In the genomic region with DNA sequence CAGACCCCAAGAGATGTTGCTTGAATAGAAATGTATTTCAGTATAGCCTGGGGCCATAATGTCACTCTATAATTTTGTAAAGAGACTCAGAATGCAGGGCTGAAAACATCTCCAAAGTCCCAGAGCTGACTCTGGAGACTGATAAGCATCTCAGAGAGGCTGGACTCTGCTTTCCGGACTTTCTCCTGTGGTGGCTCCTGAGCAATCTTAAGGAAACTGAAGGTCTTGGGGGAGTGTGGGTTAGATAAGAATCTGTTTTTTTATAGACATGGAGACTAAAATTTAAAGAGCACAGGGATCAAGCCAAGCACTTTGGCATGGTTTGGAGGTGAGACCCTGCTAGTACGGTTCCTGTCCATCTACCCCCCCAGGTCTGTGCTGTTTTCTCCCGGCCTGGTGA, we compare ENCODE assay signal across 16 mouse cellular contexts.
"Had no signal": no experiment of that assay in that cellular context is flagged by ENCODE, and none has a peak within 500 bp of the region (broad histone marks: within the 10 kb centered on the region; RNA-seq: fewer than 3 reads in every experiment).

No protein-coding gene starts in this region.

- H3K27ac ChIP-seq: liver, embryonic 13.5 days; liver, embryonic 15.5 days; macrophage; midbrain, embryonic 12.5 days; neural tube, embryonic 12.5 days; stomach, embryonic 15.5 days; stomach, postnatal 0 days had no signal

- H3K4me3 ChIP-seq: liver, embryonic 13.5 days; liver, embryonic 15.5 days; megakaryocyte, embryonic 14.5 days; midbrain, embryonic 12.5 days; neural tube, embryonic 12.5 days; stomach, embryonic 15.5 days had no signal

- ATAC-seq: liver, postnatal 0 days had no signal

- H3K9me3 ChIP-seq: liver, embryonic 13.5 days; liver, embryonic 15.5 days; midbrain, embryonic 12.5 days; neural tube, embryonic 12.5 days; stomach, embryonic 15.5 days had no signal

- H3K9ac ChIP-seq: liver, embryonic 13.5 days; liver, embryonic 15.5 days; liver, postnatal 0 days; midbrain, embryonic 12.5 days; neural tube, embryonic 12.5 days; stomach, embryonic 15.5 days had no signal

- H3K27me3 ChIP-seq: liver, embryonic 13.5 days; liver, embryonic 15.5 days; megakaryocyte, embryonic 14.5 days; stomach, embryonic 15.5 days had no signal

- DNase-seq: liver, embryonic 13.5 days; liver, postnatal 0 days; lung, postnatal 10 days; midbrain, embryonic 14.5 days; right cerebral cortex, postnatal 14 days; thymus, adult 2 months; thymus, postnatal 25 days; thymus, postnatal 4 days had no signal

- H3K4me2 ChIP-seq: liver, embryonic 11.5 days; liver, embryonic 13.5 days; liver, embryonic 15.5 days; midbrain, embryonic 12.5 days; neural tube, embryonic 12.5 days; stomach, embryonic 15.5 days had no signal

- H3K36me3 ChIP-seq: liver, embryonic 13.5 days; liver, embryonic 15.5 days; midbrain, embryonic 12.5 days; neural tube, embryonic 12.5 days; stomach, embryonic 15.5 days had no signal

- H3K4me1 ChIP-seq: liver, embryonic 13.5 days; liver, embryonic 15.5 days; megakaryocyte, embryonic 14.5 days; stomach, embryonic 15.5 days had no signal
